Mouse (Mus musculus): ENCODE data around the gene Ntsr1.

Gene Ntsr1

DNA sequence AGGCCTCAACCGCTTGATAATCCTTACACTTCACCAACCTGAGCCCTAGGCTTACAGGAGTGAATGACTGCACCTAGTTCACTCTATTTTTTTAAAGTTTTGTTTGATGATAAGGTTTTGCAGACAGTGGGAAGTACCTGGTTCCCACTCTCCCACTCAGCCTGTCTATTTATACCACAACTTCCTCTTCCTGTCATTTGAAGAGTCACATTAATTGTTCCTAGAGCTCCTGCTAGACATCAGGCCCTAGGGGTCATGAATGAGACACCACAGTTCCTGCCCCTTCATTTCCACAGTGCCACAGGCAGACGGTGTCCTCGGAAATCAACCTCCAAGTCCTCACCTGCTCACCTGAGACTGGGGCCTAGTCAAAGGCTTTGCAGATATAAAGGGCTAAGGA lies 56.7 kb downstream of the Ntsr1 start:
- intact Hi-C loops (cut with DNase I) = no loop called here

DNA sequence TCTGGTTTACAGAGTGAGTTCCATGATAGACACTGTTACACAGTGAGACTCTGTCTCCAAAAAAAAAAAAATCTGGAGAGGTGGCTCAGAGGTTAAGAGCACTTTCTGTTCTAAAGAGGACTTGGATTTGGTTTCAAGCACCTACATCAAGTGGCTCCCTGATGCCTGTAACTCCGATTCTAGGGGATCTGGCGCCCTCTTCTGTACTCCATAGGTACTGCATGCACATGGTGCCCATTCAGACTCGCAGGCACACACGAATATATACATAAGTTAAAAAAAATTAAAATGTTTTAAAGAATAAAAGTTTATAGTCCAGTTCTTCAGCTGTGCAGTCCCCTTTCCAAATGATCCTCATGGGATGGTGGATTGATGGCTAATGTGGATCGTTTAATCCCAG lies 60.5 kb downstream of the Ntsr1 start:
- intact Hi-C loops (cut with DNase I) = no loop called here

DNA sequence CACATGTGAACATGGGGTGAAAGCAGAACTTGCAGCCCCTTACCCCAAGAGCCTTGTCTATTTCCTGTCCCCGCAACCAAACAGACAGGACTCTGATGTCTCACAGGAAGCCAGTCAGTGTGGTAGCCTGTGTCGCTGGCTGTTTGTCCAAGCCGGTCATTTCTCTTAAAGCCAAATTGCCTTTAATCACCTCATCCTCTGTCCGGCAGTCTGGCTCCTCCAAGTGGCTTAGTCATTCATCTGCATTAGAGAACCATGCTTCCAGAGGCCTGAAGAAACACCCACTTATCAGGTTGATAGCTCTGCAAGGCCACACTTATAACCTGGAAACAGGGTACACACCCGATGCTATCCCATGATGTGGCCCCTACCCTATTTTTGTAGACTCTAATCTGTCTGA lies 62.4 kb downstream of the Ntsr1 start:
- intact Hi-C loops (cut with DNase I) = no loop called here

DNA sequence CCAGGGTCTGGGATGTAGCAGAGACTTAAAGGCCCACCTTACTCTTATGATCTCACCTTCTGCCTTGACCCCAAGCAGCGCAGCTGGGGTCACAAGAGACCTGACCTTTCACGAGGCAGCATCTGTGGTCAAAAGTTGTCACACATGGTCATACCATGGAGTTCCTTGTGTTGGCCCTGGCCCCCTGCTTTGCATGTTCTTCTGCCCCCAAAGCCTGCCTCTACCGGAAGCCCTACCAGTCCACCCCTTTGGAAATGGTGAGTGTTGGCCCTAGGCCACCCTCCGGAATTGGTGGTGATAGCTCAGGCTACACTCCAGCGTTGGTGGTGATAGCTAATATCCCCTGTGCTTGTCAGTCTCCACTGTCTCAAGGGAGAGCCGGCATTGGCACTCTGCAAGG lies 63.5 kb downstream of the Ntsr1 start:
- intact Hi-C loops (cut with DNase I) = no loop called here

DNA sequence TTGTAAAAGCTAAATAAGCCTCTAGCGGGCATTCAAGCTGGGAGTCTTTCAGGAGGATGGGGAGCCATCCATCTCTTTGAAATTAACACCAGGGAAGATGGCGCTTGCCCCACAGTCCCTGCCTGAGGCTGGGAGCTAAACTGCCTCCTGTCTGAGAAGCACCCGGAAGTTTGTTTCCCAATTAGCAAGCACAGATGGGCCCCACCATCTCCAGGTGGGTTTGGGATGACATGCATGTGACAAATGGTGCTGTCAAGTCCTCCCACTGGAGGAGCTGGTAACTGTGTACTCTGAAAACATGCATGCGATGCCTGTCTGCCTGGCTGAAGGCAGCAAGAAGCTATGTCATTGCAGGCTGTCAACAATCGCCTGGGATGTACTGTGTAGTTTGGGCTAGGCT lies 64.1 kb downstream of the Ntsr1 start:
- intact Hi-C loops (cut with DNase I) = no loop called here

DNA sequence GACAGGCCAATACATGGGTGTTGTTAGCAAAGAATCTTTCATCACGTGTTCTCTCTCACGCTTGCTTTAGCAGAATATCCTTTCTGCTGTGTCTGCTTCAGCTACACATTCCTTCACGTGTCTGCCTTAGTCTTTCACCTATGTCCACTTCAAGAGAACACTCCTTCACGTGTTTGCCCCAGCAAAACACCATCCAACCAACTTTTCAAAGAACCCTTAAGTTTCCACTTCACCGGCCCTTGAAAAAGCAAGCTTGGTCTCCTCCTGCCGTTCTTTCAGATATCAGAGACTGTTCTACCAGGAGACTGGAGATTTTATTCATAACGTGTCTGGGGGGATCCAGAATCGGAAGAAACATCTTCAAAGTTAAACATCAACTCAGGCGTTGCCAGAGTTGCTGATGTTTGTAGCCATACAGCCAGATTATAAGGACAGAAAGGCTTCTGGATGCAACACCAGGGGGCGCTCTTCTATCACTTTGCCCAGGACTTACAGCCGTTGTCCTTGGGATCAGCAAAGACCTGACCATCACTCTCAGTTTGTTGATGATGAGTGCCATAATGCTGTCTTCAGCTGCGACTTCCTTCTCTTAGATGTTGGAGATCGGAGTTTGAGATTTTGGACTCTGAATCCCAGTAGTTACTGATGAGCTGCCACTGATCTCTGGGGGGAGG lies 66.6 kb downstream of the Ntsr1 start:
- intact Hi-C loops (cut with DNase I) = no loop called here

DNA sequence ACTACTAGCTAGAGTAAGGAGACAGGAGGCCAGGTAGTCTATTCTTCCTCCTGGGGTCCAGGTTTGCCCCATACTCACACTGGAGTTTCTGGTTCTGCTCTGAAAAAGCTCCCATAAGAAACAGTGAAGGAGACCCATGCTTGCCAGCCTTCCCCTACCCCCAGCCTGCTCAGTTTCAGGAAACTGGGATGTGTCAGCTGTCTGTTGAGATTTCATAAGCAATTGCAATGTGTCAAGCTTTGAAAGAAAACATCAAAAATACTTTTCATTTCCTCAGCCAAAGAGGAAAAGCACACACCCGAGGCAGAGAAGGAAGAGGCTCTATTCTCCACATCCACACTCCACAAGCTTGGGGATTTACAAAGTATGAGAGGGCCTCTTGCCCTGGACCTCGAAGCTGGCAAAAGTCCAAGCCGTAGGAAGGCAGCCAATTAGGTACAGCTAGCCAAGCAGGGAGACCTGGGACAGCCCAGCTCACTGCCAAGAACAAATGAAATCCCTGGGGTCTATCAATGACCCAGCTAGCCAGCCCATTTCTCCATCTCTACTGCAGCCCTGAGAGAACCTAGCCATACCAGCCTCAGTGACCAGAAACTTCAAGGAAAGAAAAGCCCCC lies 69.4 kb downstream of the Ntsr1 start:
- intact Hi-C loops (cut with DNase I) = no loop called here

DNA sequence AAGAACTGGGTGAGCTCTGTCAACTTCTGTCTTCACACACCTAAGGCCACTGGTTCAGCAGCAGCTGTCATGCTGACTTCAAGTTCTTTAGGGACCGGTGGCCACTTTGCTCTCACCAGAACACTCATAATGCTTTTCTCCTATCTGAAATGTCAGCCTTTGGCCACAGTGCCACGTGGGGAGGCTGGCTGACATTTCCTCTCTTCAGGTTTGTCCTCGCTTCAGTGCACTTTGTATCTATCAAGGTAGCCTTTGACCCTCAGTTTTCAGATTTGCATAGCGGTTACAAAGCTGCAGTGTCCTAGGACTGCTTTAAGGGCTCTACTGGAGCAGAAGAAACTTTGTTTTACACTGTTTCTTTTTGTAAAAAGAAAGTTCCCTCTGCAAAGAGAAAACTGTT lies 76.7 kb downstream of the Ntsr1 start:
- intact Hi-C loops (cut with DNase I) = loop anchor here (5.0 kb wide), 2 partner anchors 104 to 224 kb away; no protein-coding TSS in a partner anchor

DNA sequence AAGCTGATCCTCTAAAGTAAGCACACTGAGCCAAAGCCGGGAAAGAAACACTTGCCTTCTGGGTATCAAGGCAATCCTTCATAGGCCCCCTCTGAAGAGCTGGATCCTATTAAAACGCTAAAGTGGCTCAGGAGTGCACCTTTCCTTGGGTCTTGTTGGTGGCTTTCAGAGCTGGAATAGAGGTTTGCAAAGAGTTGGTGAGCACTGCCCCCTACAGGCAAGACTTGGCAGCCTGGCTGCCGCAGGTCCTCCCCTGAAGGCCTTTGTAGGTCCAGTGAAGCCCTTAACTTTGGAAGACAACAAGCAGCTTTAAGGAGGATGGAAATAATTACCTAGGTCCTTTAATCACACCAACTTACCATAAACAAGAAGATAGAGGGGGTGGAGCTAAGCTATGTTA lies 78.9 kb downstream of the Ntsr1 start:
- intact Hi-C loops (cut with DNase I) = loop anchor here (5.0 kb wide), 2 partner anchors 106 to 226 kb away; no protein-coding TSS in a partner anchor

DNA sequence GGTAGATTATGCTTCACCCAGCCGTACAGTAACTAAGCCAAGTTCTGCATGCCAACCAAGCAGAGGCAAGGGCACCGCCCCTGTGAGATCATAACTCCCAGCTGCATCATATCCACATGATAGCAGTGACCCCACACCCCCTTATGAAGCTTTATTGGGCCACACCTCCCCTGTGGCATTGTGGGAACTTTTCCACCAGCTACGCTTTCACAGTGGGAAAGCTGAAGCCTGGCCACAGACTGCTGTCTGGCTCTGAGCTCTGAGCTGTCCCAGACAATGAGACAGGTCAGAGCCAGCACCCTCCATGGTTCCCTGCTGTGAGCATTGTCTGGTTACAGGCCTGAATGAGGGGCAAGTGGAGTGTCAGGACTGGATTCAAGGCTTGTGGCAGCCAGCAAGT lies 81.2 kb downstream of the Ntsr1 start, which contains the start of gene Mrgbp:
Gene Mrgbp (plus strand): TSS at position 303 of the 400 bp plus-strand sequence.
- intact Hi-C loops (cut with DNase I) = loop anchor here (5.0 kb wide), 1 partner anchor 166 kb away; no protein-coding TSS in a partner anchor

DNA sequence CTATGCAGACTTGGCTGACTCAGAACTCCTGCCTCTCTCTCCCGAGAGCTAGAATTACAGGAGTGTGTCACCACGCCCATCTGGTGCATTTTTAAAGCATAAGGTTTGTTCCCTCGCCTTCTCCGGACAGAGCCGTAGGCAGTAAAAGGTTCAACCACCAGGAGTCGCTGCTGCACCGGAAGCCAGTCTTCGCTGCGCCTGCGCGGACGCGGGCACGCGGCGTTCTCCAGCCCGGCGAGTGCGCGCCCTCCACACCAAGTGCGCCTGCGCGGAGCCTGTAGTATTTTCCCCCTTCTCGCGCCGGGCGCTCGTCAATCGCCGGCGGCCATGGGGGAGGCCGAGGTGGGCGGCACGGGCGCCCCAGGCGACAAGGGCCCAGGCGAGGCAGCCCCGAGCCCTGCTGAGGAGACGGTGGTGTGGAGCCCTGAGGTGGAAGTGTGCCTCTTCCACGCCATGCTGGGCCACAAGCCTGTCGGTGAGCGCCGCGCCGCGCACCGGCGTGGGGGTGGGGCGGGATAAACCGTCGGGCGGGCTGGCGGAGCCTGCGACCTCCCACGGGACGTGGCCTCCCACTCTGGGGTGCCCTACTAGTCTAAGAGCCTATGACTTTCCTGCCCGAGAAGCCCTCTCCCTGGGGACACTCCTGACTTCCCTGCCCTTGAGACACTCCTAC lies 82.8 kb downstream of the Ntsr1 start:
- intact Hi-C loops (cut with DNase I) = loop anchor here (5.0 kb wide), 1 partner anchor 165 kb away; no protein-coding TSS in a partner anchor

DNA sequence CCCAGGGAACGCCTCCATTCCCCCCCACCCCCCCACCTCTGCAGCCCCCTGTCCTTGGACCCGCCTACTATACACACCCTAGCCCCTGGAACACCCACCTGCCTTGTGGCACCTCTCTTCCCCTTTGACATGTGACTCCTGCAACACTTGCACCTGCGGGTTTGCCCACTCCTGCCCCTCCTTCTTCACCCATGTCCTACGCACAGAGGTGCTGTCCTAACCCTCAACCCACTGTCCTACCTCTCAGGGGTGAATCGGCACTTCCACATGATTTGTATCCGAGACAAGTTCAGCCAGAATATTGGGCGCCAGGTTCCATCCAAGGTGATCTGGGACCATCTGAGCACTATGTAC lies 83.4 kb downstream of the Ntsr1 start:
- intact Hi-C loops (cut with DNase I) = loop anchor here (5.0 kb wide), 1 partner anchor 164 kb away; no protein-coding TSS in a partner anchor

DNA sequence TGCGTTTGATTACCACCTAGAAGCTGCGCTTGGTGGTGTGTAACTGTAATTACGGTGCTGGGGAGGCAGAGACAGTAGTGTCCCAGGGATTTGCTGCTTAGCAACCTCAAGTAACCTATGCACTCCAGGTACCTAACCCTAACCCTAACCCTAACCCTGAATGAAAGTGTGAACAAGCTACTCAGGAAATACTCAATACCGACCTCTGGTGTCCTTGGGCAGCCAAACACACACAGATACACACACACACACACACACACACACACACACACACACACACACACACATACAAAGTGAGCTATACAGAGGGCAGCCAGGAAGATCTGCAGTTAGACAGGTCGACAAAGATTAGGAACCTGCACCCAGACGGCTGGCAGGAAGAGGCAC lies 89.0 kb downstream of the Ntsr1 start:
- intact Hi-C loops (cut with DNase I) = no loop called here

DNA sequence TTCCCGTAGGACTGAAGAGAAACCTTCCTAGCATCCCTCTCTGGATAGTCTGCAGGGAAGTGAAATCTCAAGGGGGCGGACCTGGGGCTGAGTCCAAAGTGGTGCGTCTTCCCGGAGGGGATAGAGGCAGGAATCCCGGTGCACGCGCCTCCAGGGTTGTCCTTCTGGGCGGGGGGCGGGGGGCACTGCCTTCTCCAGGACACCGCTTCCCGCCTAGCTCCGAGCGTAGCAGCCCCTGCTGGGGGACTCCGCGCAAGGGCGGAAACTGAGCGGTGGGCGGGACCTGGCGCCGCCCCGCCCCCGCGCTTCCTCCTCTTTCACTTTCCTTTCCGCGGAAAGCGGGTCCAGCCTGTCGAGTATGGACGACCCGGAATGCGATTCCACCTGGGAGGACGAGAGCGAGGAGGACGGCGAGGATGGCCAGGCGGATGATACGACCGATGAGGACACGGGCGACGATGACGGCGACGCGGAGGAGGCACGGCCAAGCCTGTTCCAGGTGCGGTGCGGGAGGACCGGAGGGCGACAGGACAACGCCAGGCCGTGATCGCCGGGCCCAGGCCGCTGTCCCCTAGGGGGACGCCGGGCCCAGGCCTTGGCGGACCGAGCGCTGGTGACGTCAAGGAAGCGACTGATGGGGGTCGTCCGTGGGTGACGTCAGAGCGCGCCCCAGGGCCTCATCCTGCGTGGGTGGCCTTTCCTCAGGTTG lies 89.5 kb downstream of the Ntsr1 start, which contains the start of gene Ogfr:
Gene Ogfr (plus strand): TSS at position 123 of the 709 bp plus-strand sequence.
- intact Hi-C loops (cut with DNase I) = no loop called here

Measured in adrenal gland (tissue).